Mouse (Mus musculus) cortical plate, adult 2 months (tissue): ENCODE measurements at regions not wholly inside any gene's neighbourhood (a gene's known extent, or its start where the extent isn't known, plus 50 kb on each side); places are given as distances from the start of the nearest gene placed in this dataset.

Experiments used
- CTCF ChIP-seq: fragments of 200-500 bp; IDR thresholded peaks from 2 replicates; pipeline ENCODE4 v1.5.1; 2011; ENCODE audit warnings: mild to moderate bottlenecking, control low read depth, low read length; ENCODE audit not compliant: insufficient read depth; ENCODE audit errors: extremely low read depth
- POLR2A ChIP-seq: fragments of 200-500 bp; IDR thresholded peaks from 2 replicates; pipeline ENCODE4 v1.6.1; 2011; ENCODE audit warnings: mild to moderate bottlenecking, low read length, control low read depth; ENCODE audit not compliant: insufficient read depth; ENCODE audit errors: extremely low read depth

- TF ChIP-seq POLR2A = no peak
- no peak for TF ChIP-seq CTCF
Observed at GRCm38 (mm10) chr4:67885204-67885603, 1057.8 kb downstream of the Tlr4 start.
